Mouse (Mus musculus): ENCODE data around the gene Gm10338. TPM values are rescaled to one million over a fixed set of nuclear protein-coding genes. Genes with fewer than 3 reads are reported as not detected.
"Not testable (repeated sequence)": the region's sequence is repeated elsewhere in the genome, so short reads cannot be mapped to it uniquely, and the experiment has no call there.

Gene Gm10338
- polyA plus RNA-seq (2012; rRNA removed) = not detected in 2 replicates

GRCm38 (mm10) chr14:7595492-7595891, at the start of gene Gm10338:
Gm10338 (minus strand) TSS chr14:7595592.
- DNase-seq; H3K36me3 ChIP-seq (ENCODE audit: control insufficient read depth, insufficient read depth, low read length); H3K4me1 ChIP-seq (ENCODE audit: control insufficient read depth, insufficient read depth, low read length); H3K27me3 ChIP-seq (replicated peaks; ENCODE audit: control insufficient read depth, insufficient read depth, low read length); H3K4me3 ChIP-seq (ENCODE audit: insufficient read depth, low read depth, low read length); H3K27ac ChIP-seq (ENCODE audit: insufficient read depth, low read depth, low read length): not testable (repeated sequence)
- WGBS = no CpG with 5 or more reads among the region's 2 CpGs

DNA sequence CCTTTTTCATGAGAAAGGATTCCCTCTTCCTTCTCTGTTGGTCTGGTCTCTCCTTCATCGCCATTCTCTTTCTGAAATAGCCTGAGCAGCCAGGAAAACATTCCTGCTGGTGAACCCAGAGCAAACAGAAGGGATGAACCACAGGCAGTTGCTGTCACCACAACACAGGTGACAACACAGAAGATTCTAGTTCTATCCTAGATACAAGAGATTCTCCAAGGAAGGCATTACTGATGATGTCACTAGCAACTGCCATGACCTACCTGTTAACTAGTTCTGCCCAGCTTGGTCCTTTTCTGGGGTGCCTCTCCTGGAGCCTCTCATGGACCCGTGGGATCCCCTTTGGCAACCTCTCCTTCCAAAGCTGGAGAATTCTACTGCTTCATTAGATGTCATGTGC, 48.5 kb upstream of the Gm10338 start, which contains the start of gene Gm10128:
TSS of gene Gm10128 (minus strand) at position 101 of the 400 bp plus-strand sequence.
- H3K4me1 ChIP-seq (ENCODE audit: control insufficient read depth, insufficient read depth, low read length); DNase-seq; H3K4me3 ChIP-seq (ENCODE audit: insufficient read depth, low read depth, low read length); H3K27ac ChIP-seq (ENCODE audit: insufficient read depth, low read depth, low read length); H3K27me3 ChIP-seq (replicated peaks; ENCODE audit: control insufficient read depth, insufficient read depth, low read length); H3K36me3 ChIP-seq (ENCODE audit: control insufficient read depth, insufficient read depth, low read length): not testable (repeated sequence)
- no CpG with 5 or more reads among the region's 2 CpGs for WGBS

- not testable (repeated sequence) for DNase-seq
- peak within 1 kb of the TSS; percentile 21; the same call in 1 of the 2 replicates for H3K4me3 ChIP-seq (ENCODE audit: insufficient read depth, low read depth, low read length)
Observed at GRCm38 (mm10) chr14:7568382-7568781, 27.0 kb downstream of the Gm10338 start, which contains the start of gene Gm3558. Gm3558 (minus strand) TSS chr14:7568566.

DNA sequence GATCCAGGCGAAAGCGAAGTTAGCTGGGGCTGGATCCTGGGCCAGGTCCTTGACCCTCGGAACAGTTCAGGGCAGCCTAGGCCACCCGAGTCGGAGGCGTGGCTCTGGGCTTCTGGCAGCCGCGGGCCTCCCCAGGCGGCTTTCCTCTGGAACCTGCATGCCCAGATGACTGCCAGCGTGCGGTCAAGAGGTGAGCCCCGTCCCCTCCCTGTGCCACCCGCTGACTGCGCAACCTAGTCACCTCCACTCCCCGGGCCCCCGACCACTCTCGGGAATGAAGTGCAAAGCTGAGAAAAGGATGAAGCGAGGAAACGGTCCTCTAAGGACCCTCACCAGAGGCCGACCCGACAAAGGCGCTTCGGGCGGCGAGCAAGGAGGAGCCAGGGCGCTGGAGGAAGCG, 27.5 kb downstream of the Gm10338 start:
- not testable (repeated sequence) for H3K27ac ChIP-seq (ENCODE audit: insufficient read depth, low read depth, low read length); H3K27me3 ChIP-seq (replicated peaks; ENCODE audit: control insufficient read depth, insufficient read depth, low read length); H3K4me1 ChIP-seq (ENCODE audit: control insufficient read depth, insufficient read depth, low read length); H3K36me3 ChIP-seq (ENCODE audit: control insufficient read depth, insufficient read depth, low read length)
- under 1% methylated on average over 21 of the region's 27 CpGs for WGBS
- peak; percentile 0 for DNase-seq
- peak overlapping the region; percentile 21; the same call in 1 of the 2 replicates for H3K4me3 ChIP-seq (ENCODE audit: insufficient read depth, low read depth, low read length)

More at GRCm38 (mm10) chr14:7568382-7568781, 27.0 kb downstream of the Gm10338 start, which contains the start of gene Gm3558:
- not testable (repeated sequence) for H3K27ac ChIP-seq (ENCODE audit: insufficient read depth, low read depth, low read length); H3K27me3 ChIP-seq (replicated peaks; ENCODE audit: control insufficient read depth, insufficient read depth, low read length); H3K4me1 ChIP-seq (ENCODE audit: control insufficient read depth, insufficient read depth, low read length); H3K36me3 ChIP-seq (ENCODE audit: control insufficient read depth, insufficient read depth, low read length)
- WGBS = 4% methylated on average over 4 of the region's 34 CpGs

- H3K27ac ChIP-seq (ENCODE audit: insufficient read depth, low read depth, low read length); H3K27me3 ChIP-seq (replicated peaks; ENCODE audit: control insufficient read depth, insufficient read depth, low read length): not testable (repeated sequence)
Observed at GRCm38 (mm10) chr14:7567266-7567665, 28.1 kb downstream of the Gm10338 start.

More at GRCm38 (mm10) chr14:7567266-7567665, 28.1 kb downstream of the Gm10338 start:
- 9% methylated on average over 8 of the region's 9 CpGs for WGBS
- H3K4me1 ChIP-seq (ENCODE audit: control insufficient read depth, insufficient read depth, low read length); H3K36me3 ChIP-seq (ENCODE audit: control insufficient read depth, insufficient read depth, low read length); H3K4me3 ChIP-seq (ENCODE audit: insufficient read depth, low read depth, low read length): not testable (repeated sequence)
- DNase-seq = peak; percentile 14

Other genes starting within 250 kb of the Gm10338 start
- gene Gm8374, start 230.5 kb downstream of the Gm10338 start, polyA plus RNA-seq (2012; rRNA removed) = not detected in 2 replicates
- not detected in 2 replicates for gene Gm3755, start 144.7 kb downstream of the Gm10338 start, polyA plus RNA-seq (2012; rRNA removed)
- gene Gm3752, start 111.8 kb downstream of the Gm10338 start, polyA plus RNA-seq (2012; rRNA removed) = not detected in 2 replicates
- not detected in 2 replicates for gene Gm3558, start 27.0 kb downstream of the Gm10338 start, polyA plus RNA-seq (2012; rRNA removed)
- gene Gm10128, start 48.4 kb upstream of the Gm10338 start, polyA plus RNA-seq (2012; rRNA removed) = not detected in 2 replicates
- gene Gm26661, start 196.0 kb upstream of the Gm10338 start, polyA plus RNA-seq (2012; rRNA removed) = not detected in 2 replicates
- gene Flnb, start 222.4 kb upstream of the Gm10338 start, polyA plus RNA-seq (2012; rRNA removed) = 37.2 and 41.2 TPM in 2 replicates

Data from kidney, adult 2 months (tissue).